Mouse (Mus musculus) embryo, embryonic 10.5 days (tissue): ENCODE measurements at regions not wholly inside any gene's neighbourhood (a gene's known extent, or its start where the extent isn't known, plus 50 kb on each side); places are given as distances from the start of the nearest gene placed in this dataset.

Experiments used
- DNase-seq: peaks from one replicate; pipeline ENCODE4 v3.0.0-alpha.2; 2015; ENCODE audit warnings: low spot score

DNA sequence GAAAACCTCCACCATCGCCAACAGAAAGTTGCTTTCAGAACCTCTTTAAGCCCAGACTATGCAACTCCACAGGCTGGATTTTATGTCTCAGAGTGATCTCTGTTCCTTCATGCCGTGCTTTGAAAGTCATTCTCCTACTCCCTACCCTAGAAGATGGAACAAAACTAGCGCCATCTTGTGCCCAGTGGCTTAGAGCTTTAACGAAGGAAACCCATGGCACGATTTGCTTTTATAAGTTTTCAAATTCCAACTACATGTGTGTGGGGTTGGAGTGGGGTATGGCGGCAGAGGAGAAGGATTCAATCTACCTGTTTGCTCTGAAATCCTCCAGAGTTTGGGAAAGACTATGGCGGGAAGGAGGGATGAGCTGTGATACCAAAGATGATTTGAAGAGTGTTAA is 118.7 kb upstream of the Tmem45b start:
- no peak for DNase-seq

DNA sequence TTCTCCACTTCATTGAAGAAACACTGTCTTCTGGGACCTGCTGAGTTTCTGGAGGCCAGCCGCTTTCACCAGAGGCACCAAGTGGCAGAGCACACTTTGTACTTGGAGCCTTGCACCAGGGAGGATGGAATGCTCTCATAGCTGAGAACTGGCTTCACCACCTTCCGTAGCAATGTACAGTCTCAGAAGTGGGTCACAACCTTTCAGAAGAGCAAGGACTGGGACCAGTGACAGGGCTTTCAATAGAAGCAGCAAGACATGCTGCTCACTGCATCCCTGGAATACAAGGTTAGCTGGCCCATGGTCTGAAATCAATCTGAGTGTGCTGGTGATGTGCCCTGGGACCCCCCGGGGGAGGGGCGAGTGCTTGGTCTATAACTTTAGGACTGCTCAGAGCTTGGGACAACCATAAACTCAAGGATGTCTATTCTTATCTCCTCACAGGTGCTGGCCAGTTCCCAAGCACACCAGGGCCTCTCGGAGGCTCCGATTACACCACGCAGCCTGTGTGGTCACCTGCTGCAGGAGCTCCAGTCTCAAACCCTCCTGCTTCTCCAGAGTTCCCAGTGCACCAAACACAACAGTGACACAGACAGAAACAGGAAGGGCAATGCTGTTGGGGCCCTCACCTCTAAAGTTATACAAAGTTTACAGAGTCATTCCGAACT is 114.4 kb upstream of the Tmem45b start:
- no peak for DNase-seq

DNA sequence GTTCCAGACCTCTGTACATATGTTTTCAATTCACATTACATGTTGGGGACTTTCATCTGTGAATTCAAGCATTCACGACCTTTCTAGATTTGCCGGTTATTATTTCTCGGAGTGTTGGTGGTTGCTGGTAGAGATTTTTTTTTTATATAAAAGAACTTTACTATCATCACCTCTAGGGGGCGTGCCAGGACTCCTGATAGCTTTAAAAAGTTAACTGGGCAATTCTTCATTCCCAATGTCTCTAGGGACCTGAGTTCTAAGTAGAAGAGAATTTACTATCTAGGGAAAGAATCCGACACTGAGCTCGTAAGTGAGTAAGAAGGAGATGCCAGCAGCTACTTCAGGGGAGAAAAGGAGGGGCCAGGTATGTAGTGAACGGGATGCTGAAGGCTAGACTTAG is 112.8 kb upstream of the Tmem45b start:
- DNase-seq: peak; percentile 52

DNA sequence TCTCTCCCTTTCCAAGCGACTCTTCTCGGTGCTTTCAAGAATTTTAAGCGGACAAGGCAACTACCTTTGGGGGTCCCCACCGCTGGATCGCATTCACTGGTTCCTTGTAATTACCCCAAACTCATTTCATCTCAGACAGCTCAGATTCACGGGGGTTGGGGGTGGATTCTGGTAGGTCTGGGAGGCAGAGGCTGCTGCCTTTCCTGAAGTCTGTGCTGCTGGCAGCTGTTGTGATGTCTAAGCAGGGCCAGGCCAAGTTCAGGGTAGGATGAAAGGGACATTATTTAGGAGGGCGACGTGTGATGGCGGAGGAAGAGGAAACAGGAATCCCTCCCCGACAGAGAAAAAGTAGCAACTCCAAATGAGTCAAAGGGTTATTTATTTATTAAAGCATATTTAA is 102.8 kb upstream of the Tmem45b start:
- no peak for DNase-seq

DNA sequence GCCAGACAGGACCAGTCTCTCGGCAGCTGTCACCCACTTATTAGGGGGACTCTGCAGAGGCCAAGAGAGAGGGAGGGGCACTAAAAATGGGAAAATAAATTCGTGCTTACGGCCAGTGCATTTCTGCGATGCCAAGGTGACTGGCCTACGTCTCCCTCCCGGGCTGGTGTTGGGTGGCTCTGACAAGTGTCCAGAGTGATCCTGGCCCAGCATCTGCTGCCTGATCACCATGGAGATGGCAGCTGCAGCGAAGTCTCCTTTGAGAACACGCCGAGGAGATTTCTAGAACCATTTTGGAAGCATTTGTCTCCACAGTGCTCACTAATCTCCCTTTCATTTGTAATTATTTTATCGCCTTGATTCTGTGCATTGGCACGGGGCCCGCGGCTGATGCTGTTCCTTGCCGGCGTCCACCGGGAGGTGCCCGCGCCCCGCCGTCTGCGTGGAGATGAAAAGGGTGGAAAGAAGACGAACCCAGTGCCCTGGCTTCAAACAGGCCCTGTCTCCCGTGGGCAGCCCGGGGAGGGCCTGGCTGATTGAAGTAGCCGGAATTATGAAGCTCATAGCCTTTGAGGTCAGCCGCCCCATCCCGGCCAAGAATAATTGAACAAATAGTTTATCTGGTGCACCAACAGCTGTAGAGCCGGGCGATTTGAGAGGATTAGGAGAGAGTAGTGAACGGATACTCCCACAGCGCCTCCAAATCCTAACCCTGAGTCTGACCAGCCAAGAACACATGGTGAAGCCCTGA is 102.2 kb upstream of the Tmem45b start:
- no peak for DNase-seq

DNA sequence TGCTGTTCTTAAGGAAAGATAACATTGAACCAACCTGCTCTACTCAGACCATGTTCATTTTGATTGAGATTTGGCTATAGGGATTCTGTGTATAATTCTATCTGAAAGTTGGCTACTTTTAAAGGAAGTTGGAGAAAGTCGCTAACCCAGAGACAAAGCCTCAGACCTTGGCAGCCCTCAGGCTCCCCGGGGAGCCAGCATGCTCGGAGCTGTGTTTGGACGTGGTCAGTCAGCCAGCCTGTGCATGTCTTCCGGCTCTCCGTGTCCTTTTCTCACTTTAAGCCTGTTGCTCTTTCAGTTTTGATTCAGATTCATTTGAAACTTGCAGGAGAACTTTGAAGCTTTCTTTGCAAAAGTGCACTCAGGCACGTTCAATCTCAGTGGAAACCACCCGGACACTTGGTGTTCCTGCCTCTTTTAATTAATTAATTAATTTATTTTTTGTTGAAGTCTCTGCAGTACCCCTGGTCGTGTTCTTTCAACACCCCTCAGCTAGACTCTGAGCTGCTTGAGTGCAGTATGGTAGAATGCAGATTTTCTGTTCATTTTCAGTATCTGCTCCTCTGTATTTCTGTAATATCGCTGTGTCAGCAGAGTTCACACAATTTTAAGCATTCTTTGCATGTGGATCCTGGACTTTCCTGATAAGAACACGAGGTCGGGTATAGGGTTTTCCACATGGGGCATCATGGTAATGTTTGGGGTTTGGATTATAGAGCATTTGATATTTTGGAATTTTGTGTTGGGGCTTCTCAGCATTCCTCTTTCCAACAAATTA is 100.9 kb upstream of the Tmem45b start:
- DNase-seq: no peak

DNA sequence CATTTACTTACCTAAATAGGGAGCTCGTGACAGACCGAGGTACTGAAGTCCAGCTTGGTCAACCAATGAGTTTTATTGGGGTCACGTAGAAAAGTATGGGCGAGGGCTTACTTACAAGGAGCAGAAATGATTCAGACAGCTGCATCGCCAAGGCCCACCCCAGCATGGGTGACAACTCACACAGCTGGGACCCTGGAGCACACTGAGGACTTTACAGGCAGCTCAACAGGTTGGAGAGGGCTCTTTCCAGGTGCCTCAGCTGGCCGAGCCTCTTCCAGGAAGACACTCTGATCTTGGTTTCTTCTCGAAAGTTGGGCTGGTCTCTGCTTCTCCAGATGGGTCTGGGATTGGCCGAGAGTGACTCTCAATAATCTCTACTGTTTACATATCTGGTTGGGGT is 99.3 kb upstream of the Tmem45b start:
- no peak for DNase-seq

DNA sequence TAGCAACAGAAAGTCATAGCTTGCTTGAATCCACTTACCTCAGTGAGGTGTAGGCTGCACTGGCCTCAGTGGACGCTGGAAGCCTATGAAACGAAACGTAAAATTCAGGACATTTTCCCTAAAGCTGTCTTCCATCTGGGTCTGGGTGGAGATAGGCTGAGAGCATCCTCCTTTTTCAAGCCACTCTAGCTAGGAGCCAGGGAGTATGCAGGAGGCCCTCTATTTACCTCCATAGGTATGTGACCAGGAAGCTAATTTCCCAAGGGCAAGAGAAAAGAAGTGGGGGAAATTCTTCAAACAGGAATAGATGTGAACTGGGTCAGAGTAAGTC is 95.9 kb upstream of the Tmem45b start:
- DNase-seq: no peak

DNA sequence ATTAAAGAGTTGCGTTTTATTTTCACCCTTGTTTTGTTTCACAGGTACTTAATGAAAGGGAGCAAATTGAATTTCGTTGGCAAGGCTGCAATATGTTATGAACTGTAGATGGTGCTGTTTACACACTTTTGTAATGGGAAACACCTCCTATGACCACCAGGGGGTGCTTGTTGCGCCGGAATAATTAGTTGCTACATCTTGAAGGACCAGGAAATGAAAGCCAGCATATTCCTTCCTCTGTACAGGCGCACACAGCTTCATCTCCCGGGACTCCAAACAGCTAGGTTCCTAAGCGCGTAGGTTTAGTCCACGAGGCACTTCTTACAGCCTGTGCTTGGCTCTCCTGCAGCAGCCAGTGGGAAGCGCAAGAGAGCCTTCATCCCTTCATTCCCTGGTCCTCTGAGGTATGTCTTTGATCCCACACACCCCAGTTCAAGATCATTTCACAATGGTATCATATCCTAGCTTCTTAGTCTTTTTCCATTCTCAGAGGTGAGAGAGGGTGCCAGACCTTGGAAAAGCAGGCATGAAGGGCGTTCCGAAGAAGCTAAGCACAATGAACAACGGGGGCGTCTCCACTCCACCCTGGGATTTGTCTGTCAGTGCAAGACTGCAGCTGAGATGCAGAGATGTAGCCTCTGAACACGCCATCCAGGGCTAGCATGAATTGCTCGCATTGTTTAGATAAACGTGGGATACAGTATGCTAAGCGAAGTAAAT is 95.4 kb upstream of the Tmem45b start:
- peak; percentile 92 for DNase-seq

DNA sequence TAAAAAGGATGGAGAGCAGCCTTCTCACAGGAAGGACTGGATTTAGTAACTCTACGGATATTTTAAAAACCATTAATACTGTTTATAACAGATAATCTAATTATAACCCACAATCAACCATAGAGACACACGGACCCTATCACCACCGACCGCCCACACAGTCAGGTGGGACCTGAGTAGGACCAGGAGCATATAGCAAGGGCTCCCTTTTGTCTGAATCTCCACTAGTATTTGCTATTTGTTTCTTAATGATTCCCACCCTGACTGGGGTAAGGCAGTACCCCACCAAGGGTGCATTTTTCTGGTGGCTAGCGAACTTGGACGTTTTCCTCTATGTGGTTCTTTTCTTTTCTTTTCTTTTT is 79.4 kb upstream of the Tmem45b start:
- DNase-seq: no peak

DNA sequence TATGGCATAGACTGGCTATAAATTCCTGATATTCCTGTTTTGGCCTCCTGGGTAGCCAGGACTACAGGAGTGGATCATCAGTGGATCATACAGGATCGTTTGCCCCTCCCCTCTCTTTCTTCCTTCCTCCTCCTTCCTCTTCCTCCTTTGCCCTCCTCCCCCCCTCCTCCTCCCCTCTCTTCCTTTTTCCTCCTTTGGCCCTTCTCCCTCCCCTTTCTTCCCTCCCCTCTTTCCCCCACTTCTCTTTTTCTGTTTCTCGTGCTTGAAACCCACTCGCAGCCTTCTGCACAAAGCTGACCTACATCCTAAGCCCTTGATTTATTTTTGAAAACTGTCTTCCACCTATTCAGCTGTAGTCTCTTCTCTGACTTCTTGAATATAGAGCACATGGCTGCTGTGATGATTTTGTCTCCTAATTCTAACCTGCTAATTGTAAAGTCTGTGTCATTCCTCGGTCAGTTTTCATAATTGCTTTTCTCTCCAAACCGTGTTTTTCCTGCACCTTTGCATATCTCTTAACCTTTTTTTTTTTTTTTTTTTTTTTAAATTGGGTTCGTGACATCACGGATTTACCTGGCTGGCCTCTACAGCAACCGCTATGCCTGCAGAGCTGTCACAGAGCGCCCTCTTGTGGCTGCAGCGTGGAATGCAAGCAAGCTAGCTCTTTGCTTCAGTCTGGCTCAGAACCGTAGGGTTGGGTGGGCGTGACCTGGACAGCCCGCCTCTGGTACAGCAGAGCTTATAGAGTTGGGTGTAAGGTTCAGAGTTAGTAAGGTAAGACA is 78.8 kb upstream of the Tmem45b start:
- peak; percentile 91 for DNase-seq

DNA sequence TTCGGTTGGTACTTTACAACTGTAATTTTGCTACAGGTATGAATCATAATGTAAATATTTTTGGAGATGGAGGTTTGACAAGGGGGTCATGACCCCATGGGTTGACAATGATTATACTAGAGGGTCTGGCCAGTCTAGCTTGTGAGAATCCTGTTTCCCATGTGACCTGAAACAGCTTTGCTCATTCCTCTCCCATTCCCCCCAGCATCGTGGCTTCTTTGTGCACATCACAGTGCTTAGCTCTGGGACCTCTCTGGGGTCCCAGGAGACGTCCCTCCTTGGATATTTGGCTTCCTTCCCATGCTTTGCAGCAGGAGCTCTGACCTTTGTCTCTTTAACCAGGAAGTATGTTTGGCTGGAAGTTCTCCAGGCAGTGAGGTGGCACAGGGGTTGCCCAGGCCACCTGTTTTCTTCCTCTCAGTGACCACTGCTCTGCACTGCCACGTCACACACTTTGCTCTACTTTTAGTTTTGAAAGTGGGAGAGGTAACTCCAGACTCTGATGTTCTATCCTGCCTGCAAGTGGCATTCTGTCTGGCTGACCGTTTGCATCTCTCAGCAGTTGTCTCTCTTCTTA is 77.4 kb upstream of the Tmem45b start:
- no peak for DNase-seq

DNA sequence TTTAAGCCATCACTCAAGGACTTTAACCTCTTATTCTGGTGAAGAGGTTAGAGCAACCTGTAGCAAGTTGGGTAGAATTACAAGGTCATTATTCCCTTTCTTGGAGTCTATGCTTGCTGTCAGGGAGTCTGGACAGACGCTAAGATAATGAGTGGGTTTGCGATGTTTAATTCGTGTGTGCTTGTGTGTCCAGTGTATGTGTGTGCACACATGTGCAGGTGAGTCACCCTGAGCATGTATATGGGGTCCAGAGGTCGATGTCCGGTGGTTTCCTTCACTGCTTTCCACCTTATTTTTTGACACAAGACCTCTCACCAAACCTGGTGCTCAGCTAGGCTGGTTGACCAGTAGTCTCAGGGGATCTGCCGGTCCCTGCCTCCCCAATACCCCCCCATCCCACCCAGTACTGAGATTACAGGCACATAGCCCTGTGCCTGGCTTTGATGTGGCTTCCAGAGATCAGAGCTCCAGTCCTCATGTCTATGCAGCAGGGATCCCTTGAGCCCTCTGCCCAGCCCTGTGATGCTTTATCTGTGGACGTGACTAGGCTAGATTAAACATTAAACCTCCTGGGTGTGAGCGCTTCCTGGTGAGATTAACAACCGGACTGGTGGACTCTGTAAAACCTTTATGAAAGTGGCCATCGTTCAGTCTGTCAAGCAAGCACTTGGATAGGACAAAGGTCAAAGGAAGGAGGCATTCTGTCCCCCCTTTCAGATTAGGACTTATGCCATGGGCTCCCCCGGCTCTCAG is 74.4 kb upstream of the Tmem45b start:
- no peak for DNase-seq

DNA sequence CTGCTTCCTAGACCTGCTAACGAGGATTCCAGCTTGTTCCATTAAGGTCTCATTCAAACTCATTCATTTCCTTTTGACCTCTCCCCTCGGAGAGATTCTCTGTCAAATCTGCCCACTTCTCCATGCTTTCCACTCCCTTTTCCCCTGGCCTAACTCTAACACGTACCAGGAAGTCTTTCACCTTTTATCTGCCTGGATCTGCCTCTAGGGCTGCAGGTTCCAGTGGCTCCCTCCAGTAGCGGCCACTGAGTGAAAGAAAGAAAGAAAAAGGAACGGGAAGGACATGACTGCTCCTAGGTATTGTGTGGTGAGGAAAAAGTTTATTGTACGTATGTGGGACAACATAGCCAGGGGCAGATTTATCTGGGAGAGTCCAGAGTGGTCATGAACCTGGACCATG is 64.8 kb upstream of the Tmem45b start:
- DNase-seq: no peak

DNA sequence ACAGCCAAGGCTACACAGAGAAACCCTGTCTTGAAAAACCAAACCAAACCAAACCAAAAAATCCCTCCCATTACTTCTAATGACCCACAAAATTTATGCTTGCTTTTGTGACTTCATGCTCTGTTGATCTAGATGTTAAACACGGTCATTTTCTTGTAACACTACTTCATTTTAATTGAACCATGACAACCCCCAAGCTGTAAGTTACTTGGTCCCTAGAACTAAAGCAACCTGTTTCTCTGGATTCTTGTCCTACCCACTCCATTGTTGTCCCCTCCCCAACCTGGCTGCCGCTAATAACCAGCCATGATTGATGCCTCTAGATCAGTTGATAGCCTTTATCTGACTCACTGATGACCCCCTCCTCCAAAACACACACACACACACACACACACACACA is 63.0 kb upstream of the Tmem45b start:
- DNase-seq: no peak
